Mouse (Mus musculus): Measurements from ENCODE around the gene Ucp3.

Gene Ucp3

GRCm38 (mm10) chr7:100472777-100473176 lies at the start of gene Ucp3:
Gene Ucp3 (plus strand): TSS chr7:100472990.
- DNase-seq: no peak

DNA sequence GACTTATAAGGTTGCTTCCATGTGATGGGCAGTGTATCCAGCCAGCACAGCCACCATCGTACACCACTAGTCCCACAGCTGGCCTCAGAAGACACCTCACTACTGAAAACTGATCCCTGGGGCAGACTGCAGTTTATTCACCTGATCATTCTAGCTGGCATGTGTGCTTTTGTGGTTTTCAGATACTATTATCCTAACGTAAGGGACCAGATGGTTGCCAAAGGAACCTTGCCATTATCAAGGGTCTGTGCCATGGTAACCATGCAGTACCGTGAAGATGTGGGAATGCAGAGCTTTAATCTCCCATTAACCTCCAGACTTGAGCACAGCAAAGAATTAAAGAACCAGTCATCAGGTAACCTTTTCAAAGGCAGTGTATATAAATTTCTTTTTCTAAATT lies 47.0 kb upstream of the Ucp3 start:
- no peak for DNase-seq

- DNase-seq: peak; percentile 43
Observed at GRCm38 (mm10) chr7:100429102-100429501, 43.7 kb upstream of the Ucp3 start.

- DNase-seq: no peak
Observed at GRCm38 (mm10) chr7:100429911-100430310, 42.9 kb upstream of the Ucp3 start.

- peak; percentile 17 for DNase-seq
Observed at GRCm38 (mm10) chr7:100431103-100431502, 41.7 kb upstream of the Ucp3 start.

GRCm38 (mm10) chr7:100433295-100433694 lies 39.5 kb upstream of the Ucp3 start:
- no peak for DNase-seq

DNA sequence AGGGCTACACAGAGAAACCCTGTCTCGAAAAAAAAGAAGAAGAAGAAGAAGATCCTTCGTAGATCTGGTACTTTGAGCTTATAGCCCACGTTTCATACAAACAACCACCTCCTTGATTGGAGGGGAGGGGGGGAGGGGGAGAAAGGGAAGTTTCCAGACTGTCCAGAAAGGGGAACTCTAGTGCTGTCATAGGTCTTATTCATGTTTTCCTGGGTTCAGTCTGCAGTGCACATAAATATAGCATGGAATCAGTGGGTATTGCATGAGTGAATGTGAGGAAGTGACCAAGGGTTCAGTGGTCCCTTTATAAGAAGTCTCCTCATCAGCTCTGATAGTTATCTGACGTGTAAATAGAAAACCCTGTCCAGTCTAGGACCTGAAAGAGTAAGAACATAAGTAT lies 29.1 kb upstream of the Ucp3 start:
- no peak for DNase-seq

GRCm38 (mm10) chr7:100446271-100446670 lies 26.5 kb upstream of the Ucp3 start:
- DNase-seq: no peak

GRCm38 (mm10) chr7:100448530-100448929 lies 24.3 kb upstream of the Ucp3 start:
- no peak for DNase-seq

- DNase-seq: no peak
Observed at GRCm38 (mm10) chr7:100448985-100449384, 23.8 kb upstream of the Ucp3 start.

DNA sequence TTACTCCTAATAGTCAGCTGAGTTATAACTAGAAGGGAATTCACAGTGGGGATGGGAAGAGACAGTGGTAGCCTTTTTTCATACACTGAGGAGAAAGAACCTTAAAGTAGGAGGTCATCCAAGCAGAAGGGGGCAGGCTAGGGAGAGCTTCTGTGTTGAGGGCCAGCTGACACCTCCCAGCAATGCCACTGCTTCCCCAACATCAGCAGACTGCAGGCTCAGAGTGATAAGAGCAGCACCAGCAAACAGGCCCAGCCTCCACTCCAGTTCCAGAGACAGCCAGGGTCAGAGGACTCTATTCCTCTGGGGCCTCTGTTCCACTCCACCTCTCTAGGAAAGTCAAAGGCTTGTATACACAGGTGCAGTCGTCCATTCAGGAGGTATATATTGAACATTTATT lies 14.6 kb upstream of the Ucp3 start:
- no peak for DNase-seq

GRCm38 (mm10) chr7:100459862-100460261 lies 12.9 kb upstream of the Ucp3 start:
- no peak for DNase-seq

GRCm38 (mm10) chr7:100461621-100462151 lies 11.1 kb upstream of the Ucp3 start:
- DNase-seq: peak; percentile 30

- no peak for DNase-seq
Observed at GRCm38 (mm10) chr7:100463194-100463593, 9.6 kb upstream of the Ucp3 start.

DNA sequence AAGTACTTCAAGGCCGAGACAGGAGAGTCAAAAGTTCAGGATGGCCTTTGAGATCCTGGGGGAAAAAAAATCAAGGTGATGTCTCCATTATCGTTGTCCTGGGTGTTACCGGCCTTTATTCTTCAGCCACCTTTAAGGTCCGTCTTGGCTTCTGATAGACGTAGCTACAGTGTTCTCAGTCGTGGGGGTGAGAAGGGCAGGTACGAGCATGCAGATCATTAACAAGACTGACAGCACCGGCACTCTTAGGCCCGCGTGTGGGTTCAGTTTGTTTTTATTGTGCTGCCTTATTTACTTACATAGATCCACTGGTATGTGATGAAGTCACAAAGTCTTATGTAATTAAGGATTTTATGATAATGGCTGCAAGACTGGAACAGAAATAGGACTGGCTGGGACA lies 9.0 kb upstream of the Ucp3 start:
- no peak for DNase-seq

DNA sequence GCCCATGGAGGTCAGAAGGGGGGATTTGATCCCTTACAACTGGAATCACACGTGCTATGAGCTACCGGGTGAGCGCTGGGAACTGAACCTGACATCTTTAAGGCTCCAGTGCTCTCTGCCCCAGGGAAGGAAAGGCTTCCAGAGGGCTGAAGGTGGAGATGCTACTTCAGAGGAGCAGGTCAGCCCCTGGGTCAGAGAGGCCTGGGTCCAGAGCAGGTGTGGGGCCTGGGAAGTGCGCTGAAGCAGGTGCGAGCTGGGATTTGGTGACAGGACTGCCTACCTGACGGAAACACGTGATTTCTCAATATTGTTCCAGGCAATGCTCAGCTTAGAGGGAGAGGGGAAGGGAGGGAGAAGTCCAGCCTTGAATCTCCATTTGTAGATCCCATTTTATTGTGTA lies 8.5 kb upstream of the Ucp3 start:
- DNase-seq: no peak

GRCm38 (mm10) chr7:100465248-100465647 lies 7.5 kb upstream of the Ucp3 start:
- DNase-seq: no peak

DNA sequence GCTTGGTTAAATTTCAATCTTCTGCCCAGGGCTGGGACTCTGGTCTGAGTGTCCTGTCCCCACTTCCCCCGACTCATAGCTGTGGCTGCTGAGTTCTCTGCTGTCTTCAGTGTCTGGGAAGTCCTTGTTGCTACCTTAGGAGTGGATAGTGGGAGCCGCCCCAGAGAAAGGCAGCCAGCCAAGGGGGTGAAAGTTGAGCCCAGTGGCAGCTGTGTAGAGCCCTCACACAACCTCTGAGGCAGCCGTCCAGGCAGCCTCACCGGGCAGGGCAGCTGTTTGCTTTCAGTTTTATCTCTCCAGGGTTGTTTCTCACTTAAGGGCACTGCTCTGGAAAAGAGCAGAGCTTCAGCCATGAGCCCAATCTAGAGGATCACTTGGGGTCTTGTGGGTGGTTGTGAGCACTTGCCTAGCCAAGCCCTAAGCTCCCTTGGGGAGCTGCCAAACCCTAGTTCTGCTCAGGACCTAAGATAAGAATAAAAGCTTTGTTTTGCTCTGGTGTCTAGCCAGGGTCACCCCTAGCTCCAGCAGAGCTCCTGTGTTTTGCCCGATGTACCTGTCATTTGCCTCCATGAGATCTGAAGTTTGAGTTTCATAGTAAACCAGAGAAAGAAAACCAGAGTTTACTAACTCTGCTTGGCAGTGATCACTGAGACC lies 7.0 kb upstream of the Ucp3 start:
- DNase-seq: no peak

- no peak for DNase-seq
Observed at GRCm38 (mm10) chr7:100466781-100467510, 5.8 kb upstream of the Ucp3 start.

GRCm38 (mm10) chr7:100468761-100469160 lies 4.0 kb upstream of the Ucp3 start:
- DNase-seq: no peak

DNA sequence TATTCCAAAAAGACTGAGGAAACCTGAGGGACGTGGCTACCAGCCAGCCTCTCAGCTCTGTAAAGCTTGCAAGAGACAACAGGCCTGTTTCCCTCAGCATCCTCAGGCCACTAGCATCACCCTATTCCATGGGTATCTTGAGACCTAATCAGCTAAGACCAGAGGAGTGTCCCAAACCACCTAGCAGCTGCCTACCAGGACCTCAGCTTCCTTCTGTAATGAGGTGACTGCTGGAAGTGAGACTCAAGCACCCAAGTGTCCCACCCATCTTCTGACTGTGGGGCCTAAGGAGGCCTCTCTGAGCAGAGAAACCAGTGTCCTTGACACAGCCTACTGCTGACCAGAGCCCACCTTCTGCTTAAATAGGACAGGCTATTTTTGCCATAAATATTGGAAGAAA lies 3.3 kb upstream of the Ucp3 start:
- no peak for DNase-seq

DNA sequence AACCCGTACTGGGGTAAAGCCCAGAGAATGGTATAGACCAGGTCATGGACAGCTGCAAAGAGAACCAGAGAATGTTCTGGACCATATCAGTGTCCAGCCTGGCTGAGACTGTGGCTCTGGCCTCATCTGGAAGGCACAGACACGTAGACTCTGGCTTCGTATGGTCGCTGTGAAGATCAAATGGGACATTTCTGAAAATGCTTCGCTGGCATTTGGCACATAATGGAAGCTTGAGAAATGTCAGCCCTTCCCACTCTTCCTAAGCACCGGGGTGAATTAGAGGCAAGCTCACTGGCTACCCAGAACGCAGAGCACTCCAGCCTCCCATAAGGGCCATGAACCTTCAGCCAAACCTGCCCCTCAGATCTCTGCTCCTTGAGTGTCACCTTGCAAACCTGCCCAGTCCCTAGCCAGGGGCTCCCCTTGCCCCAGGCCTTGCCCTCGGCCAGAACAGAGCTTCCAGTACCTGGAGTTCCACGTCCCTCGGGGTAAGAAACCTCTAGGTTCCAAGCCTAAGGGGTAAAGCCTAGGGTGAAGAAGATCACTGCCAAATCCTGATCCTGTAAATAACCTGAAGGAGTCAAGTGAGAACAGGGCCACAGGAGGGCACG lies 1.9 kb upstream of the Ucp3 start:
- no peak for DNase-seq

DNA sequence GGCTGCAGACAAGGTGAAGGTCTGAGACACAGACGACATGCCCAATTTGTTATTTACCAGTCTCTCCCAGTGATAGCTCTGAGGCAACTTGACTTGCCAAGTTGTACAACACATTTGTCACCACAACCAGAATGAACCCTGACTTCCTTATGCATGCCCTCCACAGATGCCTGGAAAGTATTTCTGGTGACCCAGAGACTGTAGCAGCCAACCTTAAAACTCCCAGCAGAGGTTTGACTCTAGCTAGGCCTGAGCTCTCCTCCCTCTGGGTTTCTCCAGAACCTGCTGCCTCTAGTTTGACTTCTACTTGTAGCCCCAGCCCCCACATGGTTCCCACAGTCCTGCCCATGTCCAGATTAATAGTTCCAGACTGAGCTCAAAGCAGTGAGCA lies 1.4 kb upstream of the Ucp3 start:
- no peak for DNase-seq

DNA sequence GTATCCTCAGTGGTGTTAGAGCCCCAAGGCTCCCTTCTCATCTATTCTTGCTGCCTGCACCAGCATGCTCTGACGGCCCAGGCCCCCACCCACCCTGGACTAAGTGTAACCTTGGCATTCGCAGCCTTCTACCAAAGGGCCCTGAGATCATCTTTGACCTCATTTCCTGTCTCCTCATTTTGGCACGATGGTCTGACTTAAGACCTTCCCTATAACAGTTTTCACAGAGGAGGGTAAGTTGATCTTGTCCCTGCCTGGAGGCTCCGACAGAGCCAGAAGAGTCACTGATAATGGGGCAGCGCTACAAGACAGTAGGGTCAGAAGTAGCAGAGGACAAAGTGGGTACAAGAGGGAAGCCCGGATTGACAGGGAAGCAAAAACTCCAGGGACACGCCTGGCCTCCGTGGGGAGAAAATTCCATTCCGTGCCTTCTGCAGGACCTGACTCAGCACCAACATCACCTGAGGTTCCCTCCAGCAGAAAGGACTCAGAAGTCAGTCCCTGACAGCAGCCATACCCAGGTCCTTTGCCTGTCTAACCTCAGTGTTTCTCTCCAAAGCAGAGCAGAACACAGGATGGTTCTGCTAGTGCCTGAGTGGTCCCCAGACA lies 1.2 kb downstream of the Ucp3 start:
- no peak for DNase-seq

Data from right cerebral cortex, postnatal 14 days (tissue).